Mouse (Mus musculus) neural tube, embryonic 10.5 days (tissue): ENCODE measurements around the gene Abcb8.

Source experiments
- DNase-seq: peaks from one replicate; pipeline ENCODE4 v3.0.0-alpha.2; 2017; ENCODE audit warnings: low spot score; ENCODE audit errors: extremely low spot score

Gene Abcb8

GRCm38 (mm10) chr5:24425421-24426036 lies 32.1 kb downstream of the Abcb8 start:
- DNase-seq: peak; percentile 75

DNA sequence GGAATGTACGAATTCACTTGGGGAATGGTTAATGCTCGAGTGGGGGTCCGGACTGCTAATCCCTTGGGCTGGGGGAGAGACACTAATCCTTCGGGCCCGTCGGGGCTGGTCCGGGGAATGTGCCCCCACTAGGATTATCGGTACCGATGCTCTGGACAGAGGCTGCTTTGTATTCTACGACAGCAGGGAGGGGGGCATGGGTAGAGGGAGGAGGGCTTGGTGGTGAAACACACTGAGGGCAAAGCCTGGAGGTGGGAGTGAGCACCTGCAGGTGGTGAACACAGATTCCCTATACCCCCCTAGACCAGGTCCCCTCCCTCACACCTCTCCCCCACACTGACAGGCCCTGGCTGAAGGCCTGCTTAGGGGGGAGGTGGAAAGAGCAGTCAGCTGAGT lies 32.6 kb downstream of the Abcb8 start:
- DNase-seq: no peak

GRCm38 (mm10) chr5:24426556-24427284 lies 33.3 kb downstream of the Abcb8 start:
- no peak for DNase-seq

GRCm38 (mm10) chr5:24427285-24427633 lies 33.8 kb downstream of the Abcb8 start:
- DNase-seq: no peak

DNA sequence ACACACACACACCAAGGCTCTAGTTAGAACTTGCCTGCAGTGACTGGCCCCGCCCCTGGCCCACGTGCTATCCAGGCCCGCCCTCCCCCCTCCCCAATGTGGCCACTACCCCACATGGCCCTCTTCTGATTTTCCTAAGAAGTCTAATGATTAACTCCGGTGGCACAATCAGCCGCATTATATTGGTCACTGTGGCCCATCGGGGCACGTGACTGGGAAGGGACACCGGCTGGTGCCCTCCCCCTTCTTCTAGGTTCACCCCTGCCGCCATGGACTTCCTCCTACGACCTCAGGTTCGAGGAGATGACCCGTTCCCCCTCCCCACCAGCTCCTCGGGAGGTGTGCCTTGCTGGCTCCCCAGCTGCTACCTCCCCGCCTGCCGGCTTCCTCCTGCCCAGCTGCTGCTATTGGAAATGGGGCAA lies 34.5 kb downstream of the Abcb8 start:
- peak; percentile 47 for DNase-seq

DNA sequence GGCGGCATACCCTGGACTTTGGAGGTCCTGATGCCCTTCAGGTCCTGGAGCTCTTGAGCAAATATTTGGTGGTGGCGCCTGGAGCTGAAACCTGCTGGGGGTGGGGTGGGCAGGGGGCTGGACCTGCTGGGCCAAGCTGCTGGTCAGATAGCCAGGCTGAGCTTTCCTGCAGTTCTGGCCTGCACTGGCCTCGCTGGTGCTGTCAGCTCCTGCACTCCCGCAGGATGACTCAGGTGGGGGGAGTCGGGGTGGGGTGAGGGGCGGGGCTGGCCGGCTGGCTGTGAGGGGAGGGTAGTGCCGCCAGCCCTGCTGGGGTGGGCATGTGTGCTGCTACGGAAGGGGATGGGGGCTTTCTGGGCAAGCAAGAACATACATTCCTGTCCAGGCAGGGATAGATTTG lies 35.1 kb downstream of the Abcb8 start:
- DNase-seq: no peak

- DNase-seq: no peak
Observed at GRCm38 (mm10) chr5:24433993-24434392, 40.5 kb downstream of the Abcb8 start.

DNA sequence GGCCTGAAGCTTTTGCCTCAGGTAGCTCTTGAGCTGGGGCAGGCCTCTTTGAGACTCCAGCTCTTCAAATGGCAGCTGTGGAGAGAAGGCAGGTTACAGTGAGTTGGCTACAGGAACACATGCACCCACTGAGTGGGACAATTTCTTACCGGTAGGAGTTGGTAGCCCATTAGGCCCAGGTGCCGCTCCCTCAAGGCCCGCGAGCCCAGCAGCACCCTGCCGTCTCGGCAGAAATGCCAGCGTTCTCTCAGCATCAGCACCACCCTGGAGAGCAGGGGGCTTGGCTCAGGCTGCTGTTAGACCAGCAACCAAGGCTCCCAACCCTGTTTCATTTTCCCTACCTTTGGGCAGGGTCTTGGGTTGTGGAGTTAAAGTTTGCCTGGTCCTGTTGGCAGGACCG lies 47.7 kb downstream of the Abcb8 start:
- no peak for DNase-seq

- DNase-seq: no peak
Observed at GRCm38 (mm10) chr5:24442029-24442428, 48.6 kb downstream of the Abcb8 start.

- no peak for DNase-seq
Observed at GRCm38 (mm10) chr5:24443204-24443603, 49.7 kb downstream of the Abcb8 start.

DNA sequence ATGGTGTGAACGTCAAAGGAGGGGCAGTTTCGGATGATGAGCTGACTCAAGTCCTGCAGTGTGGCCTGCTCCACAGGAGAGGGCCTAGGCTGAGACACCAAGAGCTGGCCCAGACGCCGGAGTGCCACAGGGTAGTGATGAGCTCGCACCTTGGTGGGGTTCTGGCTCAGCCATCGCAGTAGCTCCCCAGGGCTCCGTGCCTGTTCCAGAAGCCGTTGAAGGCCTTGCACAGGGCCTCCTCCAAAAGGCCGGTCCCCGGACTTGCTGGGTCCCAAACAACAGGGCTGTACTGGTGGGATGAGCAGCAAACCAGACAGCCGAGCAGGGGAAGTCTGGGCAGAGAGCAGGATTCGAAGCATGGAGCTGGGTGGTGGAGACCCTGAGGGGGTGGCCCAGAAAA lies 50.5 kb downstream of the Abcb8 start:
- DNase-seq: no peak

DNA sequence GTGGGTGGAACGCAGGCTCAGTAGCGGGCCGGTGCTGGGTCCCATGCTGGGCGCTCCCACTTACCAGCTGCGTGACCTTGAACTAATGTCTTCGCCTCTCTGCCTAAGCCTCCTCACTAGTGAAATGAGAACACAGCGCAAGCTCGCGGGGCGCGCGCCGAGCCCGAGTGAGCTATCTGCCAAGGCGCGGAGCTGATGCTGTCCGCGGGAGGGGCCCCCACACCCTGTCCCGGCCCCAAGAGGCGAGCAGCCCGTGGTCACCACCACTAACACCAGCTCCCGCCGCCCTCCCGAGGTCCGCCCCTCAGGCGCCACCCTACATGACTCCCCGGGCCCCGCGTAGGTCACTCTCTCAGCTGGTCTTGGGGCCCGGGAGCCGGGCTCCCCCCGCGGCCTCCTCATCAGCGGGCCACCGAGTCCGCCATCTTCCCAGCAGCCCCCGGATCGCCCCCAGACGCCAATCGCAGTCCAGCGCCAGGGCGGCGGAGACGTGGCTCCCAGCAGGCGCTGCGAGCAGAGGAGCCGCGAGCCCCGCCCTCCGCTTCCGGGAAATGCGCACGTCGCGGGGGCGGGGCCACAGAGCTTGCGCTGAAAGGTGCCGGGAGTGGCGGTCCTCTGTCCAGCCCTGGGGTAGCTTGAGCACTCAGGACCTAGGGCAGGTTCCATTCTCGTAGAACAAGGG lies 51.4 kb downstream of the Abcb8 start, which contains the start of gene Fastk:
Gene Fastk (minus strand): TSS at position 542 of the 682 bp plus-strand sequence.
- DNase-seq: peak; percentile 93

- no peak for DNase-seq
Observed at GRCm38 (mm10) chr5:24445428-24446080, 52.1 kb downstream of the Abcb8 start.

DNA sequence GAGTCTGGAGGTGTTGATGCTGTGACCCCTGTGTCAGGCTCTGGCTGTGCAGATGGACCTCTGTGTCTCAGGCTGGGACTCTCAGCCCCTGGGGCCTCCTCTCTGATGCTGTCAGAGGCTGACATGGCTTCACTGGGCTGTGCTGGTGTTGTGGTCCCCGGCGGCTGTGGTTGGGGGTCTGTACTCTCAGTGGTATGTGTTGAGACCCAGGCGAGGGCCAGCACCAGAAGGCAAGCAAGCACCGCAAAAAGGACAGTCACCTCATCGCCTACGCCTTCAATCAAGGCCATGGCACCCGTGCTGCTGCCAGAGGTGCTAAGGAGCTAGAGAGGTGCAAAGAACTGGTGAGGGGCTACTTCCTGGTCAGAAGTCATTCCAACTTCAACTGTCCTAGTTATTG lies 53.2 kb downstream of the Abcb8 start:
- no peak for DNase-seq

DNA sequence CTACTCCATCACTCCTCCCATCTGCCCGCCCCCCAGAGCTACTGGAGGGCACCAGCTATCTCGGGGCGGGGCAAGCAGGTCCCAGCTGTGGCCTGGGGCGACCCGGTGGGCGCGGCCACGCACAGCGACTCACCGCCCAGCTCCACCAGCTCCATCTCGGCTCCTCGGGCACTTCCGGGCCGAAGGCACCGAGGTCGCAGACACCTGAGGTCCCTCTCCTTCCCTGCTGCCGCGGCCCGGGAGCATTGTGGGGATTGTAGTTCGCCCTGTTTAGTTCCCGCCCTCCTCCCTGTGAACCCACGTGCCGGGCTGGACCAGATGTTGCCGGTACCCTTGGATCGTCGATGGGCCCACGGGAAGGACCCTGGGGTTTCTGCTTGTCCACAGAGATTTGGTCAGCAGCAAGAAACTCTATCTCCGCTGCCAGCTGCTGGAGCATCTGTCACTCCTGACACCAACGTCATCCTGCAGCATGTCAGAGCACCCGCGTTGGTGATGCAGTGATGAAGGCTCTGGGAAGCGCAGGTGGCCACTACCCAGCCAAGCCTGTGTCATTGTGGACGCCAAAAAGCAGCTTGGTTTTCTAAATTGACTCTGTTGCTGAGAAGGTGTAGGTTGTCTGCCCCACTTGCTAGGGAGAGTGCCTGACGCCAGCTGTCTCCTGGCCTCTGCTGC lies 54.3 kb downstream of the Abcb8 start, which contains the start of gene Tmub1:
Gene Tmub1 (minus strand): TSS at position 231 of the 675 bp plus-strand sequence.
- peak; percentile 83 for DNase-seq

DNA sequence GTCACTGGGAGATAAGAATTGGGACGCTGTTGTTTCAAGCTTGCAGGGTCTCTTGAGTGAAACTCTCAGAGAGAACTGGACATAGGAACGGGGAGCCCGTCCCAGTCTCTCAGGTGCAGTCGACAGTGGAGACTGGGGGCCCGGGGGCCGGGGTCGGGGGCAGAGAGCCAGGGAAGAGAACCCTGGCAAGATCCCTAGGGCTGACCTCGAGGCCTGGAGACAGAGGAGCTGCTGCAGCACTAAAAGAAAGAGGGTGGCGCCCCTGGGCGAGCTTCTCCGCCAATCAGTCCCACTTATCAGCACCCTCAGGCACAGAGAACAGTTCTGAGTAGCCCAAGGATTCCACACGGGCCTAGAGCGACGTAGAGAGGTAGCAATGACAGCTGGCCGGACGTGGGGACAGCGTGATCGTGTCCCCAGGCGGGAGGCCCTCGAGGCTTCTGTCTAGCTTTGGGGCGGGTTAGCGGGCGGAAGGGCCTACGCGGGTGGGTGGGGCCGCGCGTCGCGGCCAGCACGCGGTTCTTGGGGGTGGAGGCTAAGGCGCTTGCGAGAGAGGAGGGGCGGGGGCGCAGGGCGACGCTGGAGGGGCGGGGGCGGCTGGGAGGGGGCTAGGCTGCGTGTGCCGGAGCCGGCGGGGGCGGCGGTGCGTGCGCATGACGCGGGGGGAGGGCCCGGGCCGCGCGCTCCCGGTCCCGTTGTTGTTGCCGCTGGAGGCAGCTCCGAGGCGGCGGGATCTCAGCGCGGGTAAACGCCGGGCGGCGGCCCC lies 58.0 kb downstream of the Abcb8 start:
- DNase-seq: peak; percentile 87

DNA sequence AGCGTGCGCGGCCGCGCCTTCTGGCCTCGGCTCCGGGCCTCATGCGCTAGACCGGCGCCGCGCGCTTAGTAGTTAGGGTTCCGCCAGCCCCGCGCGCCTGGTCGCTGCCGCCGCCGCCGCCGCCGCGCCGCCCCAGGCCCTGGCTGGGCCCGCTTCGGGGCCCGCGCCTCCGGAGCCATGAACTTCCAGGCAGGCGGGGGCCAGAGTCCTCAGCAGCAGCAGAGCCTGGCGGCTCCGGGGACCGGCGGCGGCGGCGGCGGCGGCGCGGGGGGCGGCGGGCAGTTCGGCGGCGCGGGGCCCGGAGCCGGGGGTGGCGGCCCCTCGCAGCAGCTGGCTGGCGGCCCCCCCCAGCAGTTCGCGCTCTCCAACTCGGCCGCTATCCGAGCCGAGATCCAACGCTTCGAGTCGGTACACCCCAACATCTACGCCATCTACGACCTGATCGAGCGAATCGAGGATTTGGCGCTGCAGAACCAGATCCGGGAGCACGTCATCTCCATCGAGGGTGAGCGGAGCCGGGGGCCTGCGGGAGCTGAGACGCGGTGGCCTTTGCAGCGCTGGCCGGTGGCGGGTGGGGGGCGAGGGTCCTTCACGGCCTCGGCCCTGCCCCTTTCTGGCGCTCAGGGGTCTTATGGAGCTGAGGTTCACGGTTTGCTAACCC lies 58.7 kb downstream of the Abcb8 start, which contains the start of gene Agap3:
Gene Agap3 (plus strand): TSS at position 148 of the 661 bp plus-strand sequence.
- DNase-seq: peak; percentile 66

GRCm38 (mm10) chr5:24452691-24453233 lies 59.3 kb downstream of the Abcb8 start:
- DNase-seq: peak; percentile 46

DNA sequence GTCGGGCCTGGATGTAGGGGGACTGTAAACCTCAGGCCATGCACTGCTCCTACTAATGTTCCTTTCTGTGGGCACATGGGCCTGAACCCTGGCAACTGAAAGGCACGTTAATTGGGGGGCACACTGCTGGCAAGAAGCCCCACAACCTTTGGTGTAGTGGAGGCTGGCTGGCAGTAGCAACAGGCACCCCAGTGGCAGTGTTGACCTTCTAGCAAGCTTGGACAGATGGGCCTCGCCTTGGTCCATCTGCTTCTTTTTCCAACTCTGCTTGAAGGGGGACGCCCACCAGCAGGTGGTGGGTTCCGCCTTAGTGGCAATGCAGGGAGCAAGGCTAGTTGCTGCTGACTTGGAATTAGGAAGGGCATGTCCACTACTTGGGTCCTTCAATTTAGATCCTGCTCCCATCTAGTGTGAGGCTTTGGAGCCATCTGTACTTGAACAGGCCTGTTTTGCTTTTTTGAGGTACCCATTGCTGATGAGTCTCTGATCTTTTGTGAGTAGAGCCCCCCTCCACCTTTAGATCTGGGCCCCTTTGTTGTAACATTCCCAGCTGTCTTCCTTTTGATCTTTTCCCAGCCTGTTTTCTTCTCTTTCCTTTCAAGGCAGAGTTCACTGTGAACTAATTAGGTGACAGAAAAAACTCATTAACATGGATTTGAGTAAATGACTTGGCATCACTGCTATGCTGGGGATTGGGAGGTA lies 60.0 kb downstream of the Abcb8 start:
- no peak for DNase-seq
